Mouse (Mus musculus) layer of hippocampus, postnatal 10 days (tissue): ENCODE results near the gene Olfr591. TPM values are rescaled to one million over a fixed set of nuclear protein-coding genes. Genes with fewer than 3 reads are reported as not detected.
A peak's percentile ranks its signal among the peaks of the same experiment; 100 is the strongest.
"Not testable (repeated sequence)": the region's sequence is repeated elsewhere in the genome, so short reads cannot be mapped to it uniquely, and the experiment has no call there.

Experiments used
- DNase-seq, 2 experiments: peaks; one replicate each; pipeline ENCODE4 v3.0.0; 2021; ENCODE audit warnings: low spot score in 2 of 2
- long read RNA-seq: library from polyadenylated mRNA; stranded (forward); transcript quantifications from one replicate; pipeline ENCODE4 v2.0.0, GENCODE M21; 2023
- total RNA-seq, 2 experiments: library from RNA; stranded (reverse); gene quantifications; 2 replicates each; pipeline ENCODE4 v1.2.3; 2021

The Olfr591 gene
- total RNA-seq: not detected
- long read RNA-seq: 0 reads

DNA sequence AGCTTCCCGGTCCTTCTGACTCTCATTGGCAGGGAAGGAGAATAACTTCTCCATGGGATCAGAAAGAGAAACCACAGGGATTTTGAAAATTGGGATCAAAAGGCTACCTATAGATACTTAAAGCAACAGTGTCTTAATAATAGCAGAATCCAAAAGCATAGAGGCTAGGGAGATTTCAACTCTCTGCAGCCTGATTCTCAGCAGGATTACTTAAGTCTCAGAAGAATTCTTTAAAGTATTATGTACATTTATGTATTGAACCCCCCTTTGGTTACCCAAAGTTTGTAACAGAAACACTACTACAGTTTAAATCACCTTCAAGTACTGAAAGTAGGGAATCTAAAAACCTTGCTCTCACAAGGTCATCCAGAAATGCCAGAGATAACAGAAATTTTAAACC, at the start of gene Olfr591:
TSS of gene Olfr591 (minus strand) at position 101 of the 400 bp plus-strand sequence.
- no peak for DNase-seq

DNA sequence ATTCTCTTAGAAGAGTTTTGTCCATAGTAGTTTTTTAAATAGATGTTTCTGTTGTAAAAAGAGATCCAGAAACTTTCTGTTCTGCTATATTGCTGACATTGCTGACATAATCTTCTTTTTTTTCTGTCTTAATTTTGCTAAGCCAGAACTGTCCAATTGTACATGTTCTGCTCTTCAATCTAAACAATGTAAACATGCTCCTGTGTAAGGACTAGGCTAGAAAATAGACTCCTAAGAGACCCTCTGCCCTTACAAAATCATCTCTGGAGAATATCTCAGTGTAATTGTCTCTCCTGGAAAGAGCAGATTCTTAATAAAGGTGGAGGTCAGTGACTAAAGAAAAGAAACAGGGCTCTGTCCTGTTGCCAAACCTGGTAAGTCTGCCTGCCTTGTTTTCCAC, 38.6 kb upstream of the Olfr591 start, which contains the start of gene Olfr594:
TSS of gene Olfr594 (plus strand) at position 301 of the 400 bp plus-strand sequence.
- DNase-seq: no peak

DNA sequence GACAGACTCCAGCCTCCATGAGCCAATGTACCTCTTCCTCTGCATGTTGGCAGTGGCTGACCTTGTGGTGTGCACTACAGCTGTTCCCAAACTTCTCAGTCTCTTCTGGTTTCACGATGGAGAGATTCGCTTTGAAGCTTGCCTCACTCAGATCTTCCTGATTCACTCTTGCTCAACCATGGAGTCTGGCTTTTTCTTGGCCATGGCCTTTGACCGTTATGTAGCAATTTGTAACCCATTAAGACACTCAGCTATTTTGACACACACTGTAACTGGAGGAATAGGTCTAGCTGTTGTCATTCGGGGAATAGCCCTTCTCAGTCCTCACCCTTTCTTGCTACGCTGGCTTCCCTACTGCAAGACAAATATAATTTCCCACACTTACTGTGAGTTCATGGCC, 33.9 kb upstream of the Olfr591 start:
- not testable (repeated sequence) for DNase-seq

DNA sequence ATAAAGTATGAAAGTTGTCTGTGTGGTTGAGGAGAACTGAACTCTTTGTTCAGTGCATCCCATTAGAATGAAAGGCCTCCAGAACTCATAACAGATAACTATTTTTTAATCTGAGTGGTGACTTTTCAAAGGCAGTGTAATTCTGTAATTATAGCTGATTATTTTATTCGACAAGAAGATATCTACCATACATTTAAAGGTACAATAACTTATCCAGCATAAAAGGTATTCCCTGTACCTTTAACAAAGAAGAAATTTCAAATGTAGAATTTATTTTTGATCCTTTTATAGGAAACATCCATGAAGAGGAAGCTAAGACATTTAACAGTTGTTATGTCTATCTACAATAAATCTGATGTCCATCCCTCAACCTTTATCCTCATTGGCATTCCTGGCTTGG, 33.4 kb upstream of the Olfr591 start, which contains the start of gene Olfr593:
TSS of gene Olfr593 (plus strand) at position 301 of the 400 bp plus-strand sequence.
- no peak for DNase-seq

DNA sequence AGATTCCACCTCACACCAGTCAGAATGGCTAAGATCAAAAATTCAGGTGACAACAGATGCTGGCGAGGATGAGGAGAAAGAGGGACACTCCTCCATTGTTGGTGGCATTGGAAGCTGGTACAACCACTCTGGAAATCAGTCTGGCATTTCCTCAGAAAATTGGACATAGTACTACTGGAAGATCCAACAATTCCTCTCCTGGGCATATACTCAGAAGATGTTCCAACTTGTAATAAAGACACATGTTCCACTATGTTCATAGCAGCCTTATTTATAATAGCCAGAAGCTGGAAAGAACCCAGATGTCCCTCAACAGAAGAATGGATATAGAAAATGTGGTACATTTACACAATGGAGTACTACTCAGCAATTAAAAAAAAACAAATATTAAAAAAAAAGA, 6.4 kb upstream of the Olfr591 start, which contains the start of gene Olfr592:
TSS of gene Olfr592 (plus strand) at position 301 of the 400 bp plus-strand sequence.
- not testable (repeated sequence) for DNase-seq

DNA sequence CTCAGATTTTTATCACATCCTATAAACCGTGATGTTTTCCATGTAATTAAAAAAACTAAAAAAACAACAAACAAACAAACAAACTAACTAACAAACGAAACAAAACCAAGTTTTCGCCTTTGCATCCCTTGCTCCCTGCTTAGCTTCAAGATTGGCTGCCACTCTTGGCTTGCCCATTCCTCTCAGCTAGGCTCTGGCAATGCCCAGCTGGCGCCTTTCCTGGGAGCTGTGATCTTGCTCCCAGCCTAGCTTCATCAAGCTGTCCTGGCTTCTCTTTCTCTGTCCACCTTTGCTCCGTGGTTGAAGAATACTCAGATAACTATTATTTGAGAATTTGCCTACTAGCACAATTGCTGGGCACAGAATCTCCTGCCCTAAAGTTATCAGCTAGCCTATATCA, 8.4 kb downstream of the Olfr591 start:
- no peak for DNase-seq

DNA sequence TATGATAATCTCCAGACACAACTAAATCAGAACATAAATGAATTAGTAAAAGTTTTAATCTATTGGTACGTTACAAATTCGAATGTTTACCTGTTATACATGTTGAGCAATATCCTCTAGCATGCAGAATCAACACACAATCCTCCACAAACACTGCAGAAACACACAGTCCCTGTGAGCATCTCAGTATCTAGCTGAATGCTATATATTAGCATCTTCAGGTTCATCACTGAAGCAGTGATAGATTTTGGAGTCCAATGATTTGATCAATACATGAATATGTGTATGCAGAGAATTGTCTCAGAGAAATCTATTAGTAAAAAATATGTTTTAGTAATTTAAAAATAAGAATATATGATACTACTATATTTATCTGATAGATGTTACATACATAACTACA, 21.9 kb downstream of the Olfr591 start, which contains the start of gene Olfr589:
TSS of gene Olfr589 (minus strand) at position 101 of the 400 bp plus-strand sequence.
- DNase-seq: no peak

DNA sequence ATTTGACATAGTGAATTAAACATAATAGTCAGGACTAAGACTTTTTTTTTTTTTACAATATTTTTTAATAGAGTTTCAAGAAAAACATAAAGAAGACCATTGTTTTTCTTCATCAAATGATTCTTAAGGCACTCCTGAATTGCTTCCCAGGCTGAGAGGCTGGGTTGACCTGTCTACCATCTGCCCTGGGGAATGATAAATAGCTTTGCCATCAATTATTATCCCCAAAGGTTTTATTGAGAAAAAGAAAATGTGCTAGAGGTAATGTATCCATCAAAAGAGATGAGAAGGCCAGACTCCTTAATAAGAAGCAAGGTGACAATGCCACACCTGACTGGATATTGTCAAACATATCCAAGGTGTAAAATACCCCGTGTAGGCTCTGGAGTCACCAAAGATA, 37.6 kb downstream of the Olfr591 start, which contains the start of gene Olfr588-ps1:
TSS of gene Olfr588-ps1 (plus strand) at position 301 of the 400 bp plus-strand sequence.
- no peak for DNase-seq

DNA sequence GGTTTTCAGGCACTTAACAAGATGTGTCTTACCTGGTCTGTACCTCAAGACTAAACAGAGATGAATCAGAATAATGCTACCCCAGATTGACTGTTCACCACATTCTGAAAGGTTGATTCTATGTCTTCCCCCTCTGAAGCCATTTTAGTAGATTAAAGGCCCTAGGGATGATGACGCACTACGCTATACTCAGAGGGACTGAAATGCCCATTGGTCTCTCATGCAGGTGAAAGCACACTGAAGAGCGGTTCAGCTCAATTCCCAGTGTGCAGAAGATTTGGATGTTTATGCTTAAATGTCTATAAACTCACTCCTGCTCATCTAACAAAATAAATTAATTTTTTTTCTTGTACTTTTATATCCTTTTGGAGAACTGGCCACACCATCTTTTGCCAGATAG, 52.6 kb downstream of the Olfr591 start, which contains the start of gene Olfr586:
TSS of gene Olfr586 (minus strand) at position 101 of the 400 bp plus-strand sequence.
- no peak for DNase-seq

DNA sequence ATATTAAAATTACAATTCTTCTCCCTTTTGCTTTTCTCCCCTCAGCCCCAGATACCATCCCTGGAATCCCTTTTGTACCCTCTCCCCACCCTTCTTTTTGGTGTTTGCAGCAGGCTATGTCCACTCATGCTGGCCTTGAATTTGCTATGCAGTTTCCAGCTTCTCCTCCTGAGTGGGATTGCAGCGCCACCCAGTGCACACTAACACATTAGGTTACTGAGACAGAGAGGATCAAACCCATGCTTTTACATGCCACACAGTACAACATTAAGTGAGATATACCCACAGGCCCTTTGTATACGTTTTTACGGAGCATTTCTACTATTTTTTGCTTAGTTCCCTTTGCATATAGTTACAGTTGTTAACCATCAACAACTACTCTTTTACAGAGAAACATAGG, 58.7 kb downstream of the Olfr591 start:
- peak in 1 of 2 experiments; percentile 10 for DNase-seq

Other genes with a start within 250 kb of the Olfr591 start
- gene Olfr573-ps1, start 235.8 kb downstream of the Olfr591 start, total RNA-seq: not detected
- gene Olfr574, start 229.9 kb downstream of the Olfr591 start, total RNA-seq: not detected
- not detected for gene Olfr575, start 219.6 kb downstream of the Olfr591 start, total RNA-seq
- not detected for gene Olfr576, start 215.7 kb downstream of the Olfr591 start, total RNA-seq
- gene Olfr577, start 202.4 kb downstream of the Olfr591 start, total RNA-seq: not detected
- not detected for gene Olfr578, start 189.0 kb downstream of the Olfr591 start, total RNA-seq
- gene Olfr582, start 140.3 kb downstream of the Olfr591 start, total RNA-seq: not detected
- gene Olfr583, start 127.0 kb downstream of the Olfr591 start, total RNA-seq: not detected
- not detected for gene Olfr584, start 96.5 kb downstream of the Olfr591 start, total RNA-seq
- gene Olfr585, start 80.6 kb downstream of the Olfr591 start, total RNA-seq: not detected
- not detected for gene Olfr586, start 52.7 kb downstream of the Olfr591 start, total RNA-seq
- gene Olfr588-ps1, start 37.5 kb downstream of the Olfr591 start, total RNA-seq: not detected
- gene Olfr589, start 22.0 kb downstream of the Olfr591 start, total RNA-seq: not detected
- not detected for gene Olfr592, start 6.5 kb upstream of the Olfr591 start, total RNA-seq
- gene Olfr593, start 33.5 kb upstream of the Olfr591 start, total RNA-seq: not detected
- gene Olfr594, start 38.7 kb upstream of the Olfr591 start, total RNA-seq: not detected
- not detected for gene Usp17ld, start 74.2 kb upstream of the Olfr591 start, total RNA-seq
- gene Olfr596, start 127.3 kb upstream of the Olfr591 start, total RNA-seq: not detected
- not detected for gene Olfr597, start 138.0 kb upstream of the Olfr591 start, total RNA-seq
- not detected for gene Olfr598, start 145.2 kb upstream of the Olfr591 start, total RNA-seq
- not detected for gene Olfr599, start 157.6 kb upstream of the Olfr591 start, total RNA-seq
- not detected for gene Olfr600, start 171.3 kb upstream of the Olfr591 start, total RNA-seq
- not detected for gene Olfr601, start 184.3 kb upstream of the Olfr591 start, total RNA-seq
- gene Olfr603, start 207.8 kb upstream of the Olfr591 start, total RNA-seq: not detected
- not detected for gene Usp17lc, start 236.7 kb upstream of the Olfr591 start, total RNA-seq